Mouse (Mus musculus): Measurements from ENCODE around the gene Ptcd1.

DNA sequence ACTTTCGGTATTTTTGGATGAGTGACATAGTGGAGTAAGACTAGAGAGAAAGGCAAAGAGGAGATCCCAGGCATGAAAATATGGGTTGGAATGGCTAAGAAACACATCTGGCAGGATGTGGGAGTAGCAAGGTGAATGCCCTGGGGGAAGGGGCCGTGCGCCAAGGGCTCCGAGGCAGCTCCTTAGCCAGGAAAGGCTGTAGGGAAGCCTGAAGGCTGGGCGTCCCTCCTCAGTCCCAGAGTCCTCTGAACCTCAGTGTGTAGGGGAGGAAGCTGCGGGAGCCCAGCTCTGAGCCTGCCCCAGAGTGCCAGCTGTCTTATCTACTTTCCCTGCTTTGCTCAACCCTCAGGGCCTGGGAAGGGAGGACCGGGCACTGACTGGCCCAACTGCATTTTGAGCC is 46.0 kb downstream of the Ptcd1 start:
- no peak for TF ChIP-seq EP300 (IDR thresholded peaks at IDR 0.05; ENCODE audit: low read depth in 1 of 2, low read length in 2 of 2)
- TF ChIP-seq CTCF (IDR thresholded peaks at IDR 0.05 in 2 of 3, conservative IDR thresholded peaks at IDR 0.05 in 1 of 3; ENCODE audit: control insufficient read depth in 1 of 3, insufficient read depth in 1 of 3, low read depth in 2 of 3, low read length in 3 of 3, poor library complexity in 1 of 3, severe bottlenecking in 1 of 3): no peak
- TF ChIP-seq POLR2A (IDR thresholded peaks at IDR 0.05; ENCODE audit: control insufficient read depth in 1 of 2, insufficient read depth in 1 of 2, low read depth in 1 of 2, low read length in 2 of 2, poor library complexity in 1 of 2): no peak
- TF ChIP-seq GATA1 (IDR thresholded peaks at IDR 0.05; ENCODE audit: low read depth, low read length): no peak
- TF ChIP-seq USF1 (IDR thresholded peaks at IDR 0.05; ENCODE audit: low read depth, low read length): no peak
- no peak for TF ChIP-seq TAL1 (IDR thresholded peaks at IDR 0.05; ENCODE audit: low read length)
- TF ChIP-seq USF2 (IDR thresholded peaks at IDR 0.05; ENCODE audit: borderline replicate concordance in 1 of 2, insufficient read depth in 1 of 2, low read depth in 1 of 2, low read length in 2 of 2): no peak
- TF ChIP-seq MYB (IDR thresholded peaks at IDR 0.05; ENCODE audit: low read depth, low read length): no peak

Measured in MEL (cell line).